Mouse (Mus musculus) B cell, adult 2 months (primary cell): ENCODE measurements around the gene Wdr6.

Experiments
- DNase-seq, 2 experiments: peaks; one replicate each; pipeline ENCODE4 v3.0.0; 2022

Wdr6 gene

GRCm38 (mm10) chr9:108572321-108572720 lies 6.2 kb downstream of the Wdr6 start:
- DNase-seq, result no peak

- no peak for DNase-seq
Measured at GRCm38 (mm10) chr9:108571401-108571973, 7.1 kb downstream of the Wdr6 start.

- DNase-seq, result peak; percentile 89 to 91
Measured at GRCm38 (mm10) chr9:108570207-108570896, 8.2 kb downstream of the Wdr6 start.

GRCm38 (mm10) chr9:108569381-108570206 lies 8.9 kb downstream of the Wdr6 start, which contains the start of gene Dalrd3:
Gene Dalrd3, plus strand, starts transcription at chr9:108569886.
- peak; percentile 89 to 90 for DNase-seq

- DNase-seq, result no peak
Measured at GRCm38 (mm10) chr9:108568511-108568921, 10.0 kb downstream of the Wdr6 start.

GRCm38 (mm10) chr9:108567931-108568419 lies 10.6 kb downstream of the Wdr6 start:
- DNase-seq, result no peak

- peak; percentile 98 to 99 for DNase-seq
Measured at GRCm38 (mm10) chr9:108566815-108567776, 11.4 kb downstream of the Wdr6 start, which contains the start of gene Ndufaf3. Gene Ndufaf3, minus strand, starts transcription at chr9:108567434.

GRCm38 (mm10) chr9:108565881-108566814 lies 12.4 kb downstream of the Wdr6 start:
- no peak for DNase-seq

- no peak for DNase-seq
Measured at GRCm38 (mm10) chr9:108564131-108564530, 14.4 kb downstream of the Wdr6 start.

- DNase-seq, result no peak
Measured at GRCm38 (mm10) chr9:108563671-108564070, 14.9 kb downstream of the Wdr6 start.

- peak; percentile 97 to 98 for DNase-seq
Measured at GRCm38 (mm10) chr9:108560227-108560841, 18.2 kb downstream of the Wdr6 start, which contains the start of gene Impdh2. Gene Impdh2, plus strand, starts transcription at chr9:108560286.

- no peak for DNase-seq
Measured at GRCm38 (mm10) chr9:108559169-108559568, 19.4 kb downstream of the Wdr6 start.

GRCm38 (mm10) chr9:108546875-108547274 lies 31.7 kb downstream of the Wdr6 start:
- DNase-seq, result no peak

GRCm38 (mm10) chr9:108545986-108546385 lies 32.6 kb downstream of the Wdr6 start:
- DNase-seq, result no peak

GRCm38 (mm10) chr9:108540846-108541245 lies 37.7 kb downstream of the Wdr6 start:
- no peak for DNase-seq

GRCm38 (mm10) chr9:108531496-108531895 lies 47.0 kb downstream of the Wdr6 start:
- no peak for DNase-seq

GRCm38 (mm10) chr9:108530954-108531353 lies 47.6 kb downstream of the Wdr6 start:
- no peak for DNase-seq

GRCm38 (mm10) chr9:108525400-108525799 lies 53.1 kb downstream of the Wdr6 start:
- DNase-seq, result no peak

- no peak for DNase-seq
Measured at GRCm38 (mm10) chr9:108523341-108523740, 55.2 kb downstream of the Wdr6 start.
